Mouse (Mus musculus): ENCODE results near the gene Arfgef3. TPM values are rescaled to one million over a fixed set of nuclear protein-coding genes. Genes with fewer than 3 reads are reported as not detected.
"Not testable (repeated sequence)": the region's sequence is repeated elsewhere in the genome, so short reads cannot be mapped to it uniquely, and the experiment has no call there.

Arfgef3 gene
- polyA plus RNA-seq, 1 experiment from 2014 or later, result 0.99 TPM

DNA sequence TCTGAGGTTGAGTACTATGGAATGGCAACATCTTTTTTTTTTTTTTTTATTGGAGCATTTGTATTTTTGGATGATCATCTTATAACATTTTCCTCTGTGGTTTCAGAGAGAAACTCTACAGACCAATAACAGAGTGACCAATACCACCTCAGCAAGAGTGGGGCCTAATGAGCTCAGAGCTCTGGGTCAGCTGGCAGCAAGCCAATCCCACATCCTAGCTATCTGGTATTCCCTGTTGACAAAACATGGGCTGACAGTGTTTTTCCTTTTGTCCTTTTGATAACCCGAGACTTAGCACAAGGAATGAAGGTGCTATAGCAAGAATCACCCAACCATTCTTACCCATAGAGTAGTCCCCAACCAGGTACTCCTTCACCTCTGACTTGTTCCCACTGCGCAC lies 131.0 kb downstream of the Arfgef3 start:
- Histone ChIP-seq H3K4me3 (no peak overlapping the region), H3K36me3 (no peaks in the 10 kb centered on the region), H3K27ac (no peak overlapping the region), H3K4me1 (replicated peaks) (no peaks in the 10 kb centered on the region), H3K9me3 (no peaks in the 10 kb centered on the region), H3K27me3 (ENCODE audit: insufficient read depth, poor library complexity, severe bottlenecking) (no peaks in the 10 kb centered on the region)
- WGBS, result 81% methylated on average over 2 of the region's 2 CpGs
- DNase-seq (ENCODE audit: low spot score), result no peak

GRCm38 (mm10) chr10:18604827-18605535 lies 138.8 kb downstream of the Arfgef3 start:
- H3K36me3 ChIP-seq; H3K4me3 ChIP-seq; H3K9me3 ChIP-seq; DNase-seq (ENCODE audit: low spot score); H3K27me3 ChIP-seq (ENCODE audit: insufficient read depth, poor library complexity, severe bottlenecking): not testable (repeated sequence)
- H3K27ac ChIP-seq, result peak overlapping the region; percentile 69; the same call in 1 of the 2 replicates
- peaks cover 13% of the 10 kb centered on the region for H3K4me1 ChIP-seq (replicated peaks)
- WGBS, result 54% methylated on average over 5 of the region's 5 CpGs

- no peaks in the 10 kb centered on the region for H3K36me3 ChIP-seq
- 21% methylated on average over 4 of the region's 4 CpGs for WGBS
- peaks cover 13% of the 10 kb centered on the region for H3K4me1 ChIP-seq (replicated peaks)
- no peaks in the 10 kb centered on the region for H3K27me3 ChIP-seq (ENCODE audit: insufficient read depth, poor library complexity, severe bottlenecking)
- DNase-seq (ENCODE audit: low spot score), result peak; percentile 75
- H3K9me3 ChIP-seq, result no peaks in the 10 kb centered on the region
- H3K4me3 ChIP-seq, result no peak overlapping the region
- H3K27ac ChIP-seq, result no peak overlapping the region
These were observed 141.7 kb downstream of the Arfgef3 start for GRCm38 (mm10) chr10:18602030-18602429.

GRCm38 (mm10) chr10:18597601-18598000 lies 146.1 kb downstream of the Arfgef3 start:
- WGBS, result 91% methylated on average over 6 of the region's 6 CpGs
- no peak overlapping the region for H3K27ac ChIP-seq
- H3K27me3 ChIP-seq (ENCODE audit: insufficient read depth, poor library complexity, severe bottlenecking), result no peaks in the 10 kb centered on the region
- no peak for DNase-seq (ENCODE audit: low spot score)
- H3K4me1 ChIP-seq (replicated peaks), result no peaks in the 10 kb centered on the region
- no peaks in the 10 kb centered on the region for H3K9me3 ChIP-seq
- no peak overlapping the region for H3K4me3 ChIP-seq
- no peaks in the 10 kb centered on the region for H3K36me3 ChIP-seq

DNA sequence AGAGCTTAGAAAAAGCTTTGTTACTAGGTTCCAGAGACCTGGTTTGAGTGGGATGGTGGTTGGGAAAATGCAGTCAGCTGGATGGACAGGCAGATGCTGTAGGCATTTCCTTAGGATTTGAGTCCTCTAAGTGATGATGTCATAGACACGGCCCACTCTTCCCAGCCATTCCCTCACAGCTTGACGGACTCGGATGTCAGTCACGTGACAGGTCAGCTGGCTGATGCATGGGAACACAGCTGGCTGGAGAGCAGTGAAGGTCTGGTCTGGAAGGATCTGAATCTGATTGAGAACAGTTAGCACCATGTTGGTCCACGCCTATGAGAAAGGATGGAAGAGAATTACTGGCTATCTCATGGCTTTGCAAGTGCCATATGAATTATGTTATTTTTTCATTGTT lies 154.3 kb downstream of the Arfgef3 start:
- DNase-seq (ENCODE audit: low spot score), result no peak
- Histone ChIP-seq H3K4me1 (replicated peaks) (no peaks in the 10 kb centered on the region), H3K27ac (no peak overlapping the region), H3K27me3 (ENCODE audit: insufficient read depth, poor library complexity, severe bottlenecking) (peaks cover 4% of the 10 kb centered on the region; the same call in 1 of the 2 replicates), H3K9me3 (no peaks in the 10 kb centered on the region), H3K36me3 (peaks cover 7% of the 10 kb centered on the region; the same call in 1 of the 2 replicates), H3K4me3 (no peak overlapping the region)
- WGBS, result 89% methylated on average over 5 of the region's 5 CpGs

DNA sequence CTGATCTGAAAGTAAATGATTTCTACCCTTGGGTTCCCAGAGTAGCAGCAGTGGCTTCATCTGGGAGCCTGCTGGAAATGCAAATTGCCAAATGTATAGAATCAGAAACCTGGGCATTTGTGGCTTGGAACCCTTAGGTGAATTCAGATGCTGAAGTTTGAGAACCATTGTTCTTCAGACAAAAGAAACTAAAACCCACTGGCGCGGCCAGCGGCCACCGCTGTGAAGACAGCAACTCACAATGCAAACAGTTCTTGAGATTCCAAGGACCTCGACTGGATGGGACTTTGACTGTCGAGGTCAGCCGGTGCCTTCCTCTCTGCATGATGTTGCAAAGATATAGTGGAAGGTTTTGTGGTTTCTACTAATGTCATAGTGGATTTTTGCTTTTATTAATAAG lies 159.6 kb downstream of the Arfgef3 start:
- no peak overlapping the region for H3K4me3 ChIP-seq
- peak; percentile 7 for DNase-seq (ENCODE audit: low spot score)
- WGBS, result 9% methylated on average over 7 of the region's 7 CpGs
- H3K27me3 ChIP-seq (ENCODE audit: insufficient read depth, poor library complexity, severe bottlenecking), result peaks cover 4% of the 10 kb centered on the region; the same call in 1 of the 2 replicates
- H3K9me3 ChIP-seq, result no peaks in the 10 kb centered on the region
- H3K36me3 ChIP-seq, result no peaks in the 10 kb centered on the region
- peaks cover 5% of the 10 kb centered on the region for H3K4me1 ChIP-seq (replicated peaks)
- H3K27ac ChIP-seq, result no peak overlapping the region

DNA sequence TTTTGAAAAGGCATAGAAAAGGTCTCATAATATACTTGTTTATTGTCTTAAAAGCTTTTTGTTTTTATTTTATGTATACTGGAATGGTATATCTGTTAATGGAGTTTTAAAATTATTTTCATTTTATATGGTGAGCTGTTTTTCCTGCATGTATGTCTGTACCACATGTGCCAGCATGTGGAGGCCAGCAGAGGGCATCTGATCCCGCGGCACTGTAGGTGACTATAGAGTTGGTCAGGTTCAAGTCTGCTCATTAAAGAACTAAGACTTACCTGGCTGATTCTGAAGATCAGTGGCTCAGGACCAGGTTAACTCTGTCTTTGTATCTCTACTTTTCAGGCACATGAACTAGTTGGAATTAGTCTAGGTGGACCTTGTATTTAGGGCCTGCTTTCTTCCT lies 171.2 kb downstream of the Arfgef3 start:
- H3K36me3 ChIP-seq, result no peaks in the 10 kb centered on the region
- WGBS, result 64% methylated on average over 2 of the region's 2 CpGs
- no peak for DNase-seq (ENCODE audit: low spot score)

GRCm38 (mm10) chr10:18562940-18563339 lies 180.8 kb downstream of the Arfgef3 start:
- DNase-seq (ENCODE audit: low spot score), result peak; percentile 26
- H3K36me3 ChIP-seq, result no peaks in the 10 kb centered on the region
- no peak overlapping the region for H3K4me3 ChIP-seq
- H3K27me3 ChIP-seq (ENCODE audit: insufficient read depth, poor library complexity, severe bottlenecking), result no peaks in the 10 kb centered on the region
- WGBS, result 16% methylated on average over 4 of the region's 4 CpGs
- H3K4me1 ChIP-seq (replicated peaks), result no peaks in the 10 kb centered on the region
- no peak overlapping the region for H3K27ac ChIP-seq
- no peaks in the 10 kb centered on the region for H3K9me3 ChIP-seq

More for the DNA sequence above, 171.2 kb downstream of the Arfgef3 start:
- Histone ChIP-seq H3K27me3 (ENCODE audit: insufficient read depth, poor library complexity, severe bottlenecking) (no peaks in the 10 kb centered on the region), H3K9me3 (no peaks in the 10 kb centered on the region), H3K4me1 (replicated peaks) (no peaks in the 10 kb centered on the region), H3K27ac (no peak overlapping the region), H3K4me3 (no peak overlapping the region)

DNA sequence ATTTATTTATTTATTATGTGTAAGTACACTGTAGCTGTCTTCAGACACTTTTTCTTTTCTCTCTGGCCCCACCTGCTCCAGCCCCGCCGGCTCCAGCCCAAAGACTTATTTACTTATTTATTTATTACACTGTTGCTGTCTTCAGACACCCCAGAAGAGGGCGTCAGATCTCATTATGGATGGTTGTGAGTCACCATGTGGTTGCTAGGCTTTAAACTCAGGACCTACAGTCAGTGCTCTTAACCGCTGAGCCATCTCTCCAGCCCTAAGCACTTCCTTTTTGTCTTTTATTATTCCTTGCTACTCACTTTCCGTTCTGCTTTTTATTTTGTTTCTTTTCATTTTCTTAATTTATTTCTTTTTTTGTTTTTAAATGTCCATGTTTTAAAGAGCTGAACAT lies 182.3 kb downstream of the Arfgef3 start:
- 53% methylated on average over 5 of the region's 5 CpGs for WGBS

GRCm38 (mm10) chr10:18559076-18559475 lies 184.7 kb downstream of the Arfgef3 start:
- 84% methylated on average over 9 of the region's 9 CpGs for WGBS
- H3K4me3 ChIP-seq; H3K27me3 ChIP-seq (ENCODE audit: insufficient read depth, poor library complexity, severe bottlenecking); DNase-seq (ENCODE audit: low spot score); H3K36me3 ChIP-seq; H3K27ac ChIP-seq; H3K9me3 ChIP-seq; H3K4me1 ChIP-seq (replicated peaks): not testable (repeated sequence)

More for the DNA sequence above, 182.3 kb downstream of the Arfgef3 start:
- Histone ChIP-seq H3K36me3 (no peaks in the 10 kb centered on the region), H3K4me3 (no peak overlapping the region), H3K27ac (no peak overlapping the region), H3K9me3 (no peaks in the 10 kb centered on the region), H3K27me3 (ENCODE audit: insufficient read depth, poor library complexity, severe bottlenecking) (no peaks in the 10 kb centered on the region), H3K4me1 (replicated peaks) (no peaks in the 10 kb centered on the region)
- no peak for DNase-seq (ENCODE audit: low spot score)

GRCm38 (mm10) chr10:18549321-18550216 lies 194.2 kb downstream of the Arfgef3 start:
- peak; percentile 69 for DNase-seq (ENCODE audit: low spot score)
- Histone ChIP-seq H3K27me3 (ENCODE audit: insufficient read depth, poor library complexity, severe bottlenecking) (no peaks in the 10 kb centered on the region), H3K27ac (peak overlapping the region; percentile 51), H3K4me1 (replicated peaks) (peaks cover 28% of the 10 kb centered on the region), H3K9me3 (no peaks in the 10 kb centered on the region), H3K36me3 (no peaks in the 10 kb centered on the region), H3K4me3 (peak overlapping the region; percentile 55)
- WGBS, result 4% methylated on average over 35 of the region's 35 CpGs

DNA sequence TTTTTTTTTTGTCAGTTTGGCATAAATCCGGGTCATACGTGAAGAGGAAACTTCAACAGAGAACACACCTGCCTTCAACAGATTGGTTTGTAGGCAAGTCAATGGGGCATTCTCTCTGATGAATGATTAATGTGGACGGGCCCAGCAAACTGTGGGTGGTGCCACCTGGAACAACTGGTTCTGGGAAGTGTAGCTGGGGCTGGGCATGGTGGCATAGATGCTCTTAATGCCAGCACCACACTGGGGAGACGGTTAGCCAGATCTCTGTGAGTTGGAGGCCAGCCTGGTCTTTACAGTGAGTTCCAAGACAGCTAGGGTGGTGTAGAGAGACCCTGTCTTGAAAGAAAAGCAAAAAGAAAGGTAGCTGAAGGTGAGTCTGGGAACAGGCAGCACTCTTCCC lies 196.4 kb downstream of the Arfgef3 start:
- no peak for DNase-seq (ENCODE audit: low spot score)
- no peak overlapping the region for H3K27ac ChIP-seq
- 85% methylated on average over 4 of the region's 4 CpGs for WGBS

GRCm38 (mm10) chr10:18545813-18546235 lies 197.9 kb downstream of the Arfgef3 start, which contains the start of gene Hebp2:
TSS of gene Hebp2 (minus strand) at chr10:18546076.
- under 1% methylated on average over 22 of the region's 22 CpGs for WGBS

More for the DNA sequence above, 196.4 kb downstream of the Arfgef3 start:
- H3K9me3 ChIP-seq, result no peaks in the 10 kb centered on the region
- H3K27me3 ChIP-seq (ENCODE audit: insufficient read depth, poor library complexity, severe bottlenecking), result no peaks in the 10 kb centered on the region
- no peak overlapping the region for H3K4me3 ChIP-seq
- H3K36me3 ChIP-seq, result no peaks in the 10 kb centered on the region
- H3K4me1 ChIP-seq (replicated peaks), result peaks cover 28% of the 10 kb centered on the region

More at GRCm38 (mm10) chr10:18545813-18546235, 197.9 kb downstream of the Arfgef3 start, which contains the start of gene Hebp2:
- peak; percentile 92 for DNase-seq (ENCODE audit: low spot score)
- Histone ChIP-seq H3K9me3 (no peaks in the 10 kb centered on the region), H3K4me1 (replicated peaks) (peaks cover 28% of the 10 kb centered on the region), H3K4me3 (peak within 1 kb of the TSS; percentile 69), H3K36me3 (no peaks in the 10 kb centered on the region), H3K27me3 (ENCODE audit: insufficient read depth, poor library complexity, severe bottlenecking) (no peaks in the 10 kb centered on the region), H3K27ac (peak within 1 kb of the TSS; percentile 87)
